Mouse (Mus musculus) heart, embryonic 14.5 days (tissue): ENCODE results near the gene Krt88. TPM values are rescaled to one million over a fixed set of nuclear protein-coding genes. Genes with fewer than 3 reads are reported as not detected.
A peak's percentile ranks its signal among the peaks of the same experiment; 100 is the strongest.

Experiments used
- ATAC-seq: fragments of 200-750 bp; cut with Nextera tagmentation; 2 replicates; pipeline ENCODE4 v1.8.0; 2017; ENCODE audit warnings: low read depth, moderate TSS enrichment; ENCODE audit not compliant: insufficient number of reproducible peaks, insufficient read depth, low FRiP score
- H3K27ac ChIP-seq, 2 experiments: fragments of 200-500 bp in 1 of 2; fragments of 300-500 bp in 1 of 2; sonication (generic) in 1 of 2; replicated peaks in 1 of 2; 2 replicates each; pipeline ENCODE4 v1.5.1; 2012 to 2014; ENCODE audit warnings: low read depth in 2 of 2, low read length in 2 of 2, control low read depth in 1 of 2, mild to moderate bottlenecking in 1 of 2, mixed read lengths in 1 of 2; ENCODE audit not compliant: control insufficient read depth in 1 of 2, insufficient read depth in 1 of 2
- H3K27me3 ChIP-seq: fragments of 300-500 bp; sonication (generic); 2 replicates; pipeline ENCODE4 v1.6.1; 2014; ENCODE audit warnings: mild to moderate bottlenecking, low read length, control low read depth; ENCODE audit not compliant: control insufficient read depth, insufficient read depth
- H3K36me3 ChIP-seq: fragments of 300-500 bp; sonication (generic); 2 replicates; pipeline ENCODE4 v1.6.1; 2014; ENCODE audit warnings: mild to moderate bottlenecking, control low read depth, low read length, mixed read lengths; ENCODE audit not compliant: control insufficient read depth, insufficient read depth
- H3K4me1 ChIP-seq, 2 experiments: fragments of 200-500 bp in 1 of 2; fragments of 300-500 bp in 1 of 2; sonication (generic) in 1 of 2; 2 replicates each; pipeline ENCODE4 v1.6.1; 2012 to 2014; ENCODE audit warnings: low read length in 2 of 2, control low read depth in 1 of 2, mixed read lengths in 1 of 2; ENCODE audit not compliant: control insufficient read depth in 2 of 2, insufficient read depth in 2 of 2
- H3K4me2 ChIP-seq: fragments of 300-500 bp; sonication (generic); 2 replicates; pipeline ENCODE4 v1.6.1; 2014; ENCODE audit warnings: mild to moderate bottlenecking, low read length
- H3K4me3 ChIP-seq, 2 experiments: fragments of 200-500 bp in 1 of 2; fragments of 300-500 bp in 1 of 2; sonication (generic) in 1 of 2; 2 replicates each; pipeline ENCODE4 v1.5.1; 2012 to 2014; ENCODE audit warnings: low read length in 2 of 2, mild to moderate bottlenecking in 2 of 2, control low read depth in 1 of 2, low read depth in 1 of 2, moderate library complexity in 1 of 2; ENCODE audit not compliant: control insufficient read depth in 1 of 2, insufficient read depth in 1 of 2
- H3K9ac ChIP-seq: fragments of 300-500 bp; sonication (generic); 2 replicates; pipeline ENCODE4 v1.6.1; 2014; ENCODE audit warnings: mild to moderate bottlenecking, low read length
- H3K9me3 ChIP-seq: fragments of 300-500 bp; sonication (generic); 2 replicates; pipeline ENCODE4 v1.6.1; 2016; ENCODE audit warnings: low read length, control low read depth; ENCODE audit not compliant: control insufficient read depth
- WGBS: fragments of 180-500 bp; shearing (Covaris S2); extraction: QIAGEN DNeasy Blood & Tissue Kit; methylation state at CpG from one replicate; pipeline ENCODE4 v1.1.7; 2014; 5-methylcytosine and 5-hydroxymethylcytosine counted together
- polyA plus RNA-seq: library from polyadenylated mRNA; unstranded; fragments of >200 nt; fragmentation: Nextera tagmentation; extraction: Ambion mirVana; gene quantifications from 2 replicates; pipeline ENCODE4 v1.2.1, GENCODE M21; 2014

Gene Krt88
- not detected in 2 replicates for polyA plus RNA-seq

DNA sequence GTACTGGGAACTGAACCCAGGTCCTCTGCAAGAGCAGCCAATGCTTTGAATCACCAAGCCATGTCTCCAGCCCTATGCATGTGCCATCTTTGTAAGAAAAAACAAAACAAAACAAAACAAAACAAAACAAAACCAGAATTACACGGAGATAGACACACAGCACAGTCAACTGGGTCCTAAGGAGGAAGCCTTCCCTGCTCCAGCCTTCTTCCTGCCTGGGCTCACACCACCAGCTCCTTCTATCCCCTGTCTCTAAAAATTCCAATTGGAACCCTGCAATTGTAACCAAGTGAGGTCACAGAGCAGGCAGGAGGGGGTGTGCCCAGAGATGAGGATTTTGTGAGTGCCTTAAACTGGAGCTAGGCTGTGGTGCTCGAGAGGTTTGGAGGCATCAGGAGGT, at the start of gene Krt88:
TSS of gene Krt88 (plus strand) at position 301 of the 400 bp plus-strand sequence.
- H3K4me1 ChIP-seq, result no peaks in the 10 kb centered on the region
- no peaks in the 10 kb centered on the region for H3K9me3 ChIP-seq
- 71% methylated on average over 2 of the region's 2 CpGs for WGBS
- peak within 1 kb of the TSS; percentile 2; the same call in 1 of the 2 replicates for H3K4me2 ChIP-seq
- no peak within 1 kb of the TSS for H3K4me3 ChIP-seq
- H3K27ac ChIP-seq, result no peak within 1 kb of the TSS
- H3K9ac ChIP-seq, result no peak within 1 kb of the TSS
- H3K27me3 ChIP-seq, result no peaks in the 10 kb centered on the region
- no peak for ATAC-seq
- no peaks in the 10 kb centered on the region for H3K36me3 ChIP-seq

DNA sequence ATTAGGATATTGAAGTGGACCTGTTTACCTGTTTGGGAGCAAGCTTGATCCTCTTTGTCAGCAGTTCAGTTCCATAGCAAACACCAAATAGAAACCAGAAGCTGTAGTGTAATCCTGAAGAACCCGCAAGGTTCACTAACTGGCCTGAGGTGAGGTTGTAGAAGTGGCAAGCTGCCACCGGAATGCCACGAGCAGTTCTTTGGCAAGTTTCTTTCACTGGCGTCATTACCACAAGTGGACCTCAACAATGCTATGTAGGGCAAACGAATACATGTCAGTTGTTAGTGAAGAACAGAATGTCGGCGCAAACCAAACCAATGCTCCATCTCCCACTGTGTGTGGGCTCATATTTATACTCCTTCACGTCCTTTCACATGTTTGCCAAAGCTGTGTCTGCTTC, 49.3 kb upstream of the Krt88 start:
- WGBS, result 79% methylated on average over 8 of the region's 8 CpGs
- H3K4me1 ChIP-seq, result peaks cover 4 to 5% of the 10 kb centered on the region in 2 experiments; a peak in 2 of 4 replicates
- no peak overlapping the region for H3K9ac ChIP-seq
- H3K27ac ChIP-seq, result no peak overlapping the region
- no peak overlapping the region for H3K4me2 ChIP-seq
- H3K36me3 ChIP-seq, result no peaks in the 10 kb centered on the region
- H3K9me3 ChIP-seq, result no peaks in the 10 kb centered on the region
- H3K4me3 ChIP-seq, result no peak overlapping the region
- ATAC-seq, result no peak
- no peaks in the 10 kb centered on the region for H3K27me3 ChIP-seq

- H3K27me3 ChIP-seq, result peaks cover 36% of the 10 kb centered on the region
- WGBS, result 27% methylated on average over 2 of the region's 2 CpGs
- no peak for ATAC-seq
- H3K4me3 ChIP-seq, result no peak within 1 kb of the TSS; a peak in 1 of 4 replicates
- peaks cover 6% of the 10 kb centered on the region in 2 experiments; a peak in 3 of 4 replicates for H3K4me1 ChIP-seq
- H3K4me2 ChIP-seq, result no peak within 1 kb of the TSS
- H3K9ac ChIP-seq, result no peak within 1 kb of the TSS; the same call in 1 of the 2 replicates
- H3K36me3 ChIP-seq, result no peaks in the 10 kb centered on the region
- H3K27ac ChIP-seq, result no peak within 1 kb of the TSS
- H3K9me3 ChIP-seq, result no peaks in the 10 kb centered on the region
Observed at GRCm38 (mm10) chr15:101410775-101411174, 36.8 kb upstream of the Krt88 start, which contains the start of gene Krt7. TSS of gene Krt7 (plus strand) at chr15:101411043.

DNA sequence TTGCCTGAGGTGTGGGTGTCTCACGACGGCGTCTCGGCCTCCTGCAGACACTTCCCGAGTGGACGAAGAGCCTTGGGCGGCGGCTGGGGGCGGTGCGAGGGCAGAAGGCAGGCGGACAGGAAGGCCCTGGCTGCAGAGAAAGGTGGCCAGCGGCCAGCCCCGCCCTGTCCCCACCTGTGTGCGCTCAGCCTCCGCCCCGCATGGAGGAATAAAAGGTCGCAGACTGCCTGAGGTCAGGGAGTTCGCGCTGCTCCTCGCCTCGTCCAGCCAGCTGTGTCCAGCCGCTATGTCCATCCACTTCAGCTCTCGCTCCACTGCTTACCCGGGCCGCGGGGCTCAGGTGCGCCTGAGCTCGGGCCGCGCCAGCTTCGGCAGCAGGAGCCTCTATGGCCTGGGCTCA, 35.4 kb upstream of the Krt88 start:
- H3K36me3 ChIP-seq, result no peaks in the 10 kb centered on the region
- H3K27me3 ChIP-seq, result peaks cover 36% of the 10 kb centered on the region
- no peak overlapping the region for H3K27ac ChIP-seq
- no peaks in the 10 kb centered on the region for H3K9me3 ChIP-seq
- ATAC-seq, result no peak
- WGBS, result 28% methylated on average over 26 of the region's 31 CpGs
- no peak overlapping the region; the same call in 1 of the 2 replicates for H3K9ac ChIP-seq
- peaks cover 6% of the 10 kb centered on the region in 2 experiments; a peak in 3 of 4 replicates for H3K4me1 ChIP-seq
- H3K4me3 ChIP-seq, result no peak overlapping the region; a peak in 1 of 4 replicates
- H3K4me2 ChIP-seq, result no peak overlapping the region

- no peak overlapping the region for H3K27ac ChIP-seq
- peaks cover 36% of the 10 kb centered on the region for H3K27me3 ChIP-seq
- no peak for ATAC-seq
- H3K4me1 ChIP-seq, result peaks cover 6% of the 10 kb centered on the region in 2 experiments; a peak in 3 of 4 replicates
- H3K9ac ChIP-seq, result no peak overlapping the region
- 46% methylated on average over 7 of the region's 7 CpGs for WGBS
- no peaks in the 10 kb centered on the region for H3K36me3 ChIP-seq
- H3K4me3 ChIP-seq, result no peak overlapping the region
- no peaks in the 10 kb centered on the region for H3K9me3 ChIP-seq
- no peak overlapping the region for H3K4me2 ChIP-seq
Observed at GRCm38 (mm10) chr15:101413916-101414635, 33.5 kb upstream of the Krt88 start.

- H3K4me2 ChIP-seq, result no peak overlapping the region
- H3K4me1 ChIP-seq, result peaks cover 6% of the 10 kb centered on the region in 2 experiments; a peak in 3 of 4 replicates
- no peaks in the 10 kb centered on the region for H3K36me3 ChIP-seq
- no peak overlapping the region for H3K9ac ChIP-seq
- no peak overlapping the region for H3K4me3 ChIP-seq
- H3K27me3 ChIP-seq, result peaks cover 36% of the 10 kb centered on the region
- 38% methylated on average over 11 of the region's 11 CpGs for WGBS
- no peaks in the 10 kb centered on the region for H3K9me3 ChIP-seq
- H3K27ac ChIP-seq, result no peak overlapping the region
- ATAC-seq, result no peak
Observed at GRCm38 (mm10) chr15:101414807-101415565, 32.6 kb upstream of the Krt88 start.

DNA sequence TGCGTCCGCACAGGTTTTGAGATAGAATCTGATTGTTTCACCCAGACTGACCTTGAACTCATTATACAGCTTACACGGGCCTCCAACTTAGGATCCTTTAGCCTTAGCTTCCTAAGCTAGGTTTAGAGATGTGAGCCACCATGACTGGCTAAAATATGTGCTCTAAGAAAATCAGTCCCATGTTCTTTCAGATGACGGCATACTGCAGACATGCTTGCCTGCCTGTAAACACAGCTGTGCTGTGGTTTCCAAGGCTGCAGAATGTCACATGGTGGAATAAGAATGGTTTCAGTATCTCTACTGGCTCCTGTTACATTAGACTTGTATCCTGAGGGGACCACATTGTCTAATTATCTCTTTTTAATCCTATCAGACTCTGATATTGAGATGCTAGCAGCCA, 28.6 kb upstream of the Krt88 start:
- H3K27ac ChIP-seq, result no peak overlapping the region
- H3K4me2 ChIP-seq, result no peak overlapping the region
- WGBS, result 76% methylated on average over 4 of the region's 4 CpGs
- H3K9me3 ChIP-seq, result no peaks in the 10 kb centered on the region
- no peak for ATAC-seq
- H3K4me3 ChIP-seq, result no peak overlapping the region
- H3K27me3 ChIP-seq, result peaks cover 11% of the 10 kb centered on the region
- no peak overlapping the region for H3K9ac ChIP-seq
- no peaks in the 10 kb centered on the region for H3K36me3 ChIP-seq
- H3K4me1 ChIP-seq, result no peaks in the 10 kb centered on the region
